Mouse (Mus musculus) ZHBTc4 (cell line): ENCODE measurements around the gene Tmem210.
A peak's percentile ranks its signal among the peaks of the same experiment; 100 is the strongest.

ENCODE experiments used
- DNase-seq: peaks from one replicate; pipeline ENCODE4 v3.0.0-alpha.2; 2011; ENCODE audit warnings: low read depth, low spot score

Gene Tmem210

GRCm38 (mm10) chr2:25293706-25294105 is 5.8 kb downstream of the Tmem210 start:
- no peak for DNase-seq

GRCm38 (mm10) chr2:25297093-25297492 is 9.1 kb downstream of the Tmem210 start:
- no peak for DNase-seq

GRCm38 (mm10) chr2:25298046-25298445 is 10.1 kb downstream of the Tmem210 start:
- DNase-seq = no peak

GRCm38 (mm10) chr2:25303452-25303851 is 15.5 kb downstream of the Tmem210 start:
- no peak for DNase-seq

GRCm38 (mm10) chr2:25303931-25304656 is 16.1 kb downstream of the Tmem210 start:
- no peak for DNase-seq

- peak; percentile 60 for DNase-seq
Measured at GRCm38 (mm10) chr2:25304657-25305541, 17.0 kb downstream of the Tmem210 start.

GRCm38 (mm10) chr2:25305587-25306359 is 17.8 kb downstream of the Tmem210 start:
- DNase-seq = no peak

GRCm38 (mm10) chr2:25310180-25310579 is 22.2 kb downstream of the Tmem210 start:
- no peak for DNase-seq

- DNase-seq = peak; percentile 45
Measured at GRCm38 (mm10) chr2:25310969-25311368, 23.0 kb downstream of the Tmem210 start.

- DNase-seq = peak; percentile 66
Measured at GRCm38 (mm10) chr2:25311491-25311891, 23.5 kb downstream of the Tmem210 start.

GRCm38 (mm10) chr2:25318119-25318966 is 30.4 kb downstream of the Tmem210 start:
- no peak for DNase-seq

- DNase-seq = peak; percentile 92
Measured at GRCm38 (mm10) chr2:25318971-25319773, 31.2 kb downstream of the Tmem210 start, which contains the start of gene Grin1. Grin1 (minus strand) TSS chr2:25319187.

- DNase-seq = no peak
Measured at GRCm38 (mm10) chr2:25320084-25320483, 32.1 kb downstream of the Tmem210 start.

GRCm38 (mm10) chr2:25326036-25326435 is 38.1 kb downstream of the Tmem210 start:
- no peak for DNase-seq

- peak; percentile 83 for DNase-seq
Measured at GRCm38 (mm10) chr2:25328440-25328839, 40.5 kb downstream of the Tmem210 start.

GRCm38 (mm10) chr2:25331470-25331869 is 43.5 kb downstream of the Tmem210 start:
- DNase-seq = peak; percentile 36

GRCm38 (mm10) chr2:25332286-25333160 is 44.6 kb downstream of the Tmem210 start, which contains the start of gene Man1b1:
Man1b1 (plus strand) TSS chr2:25332338.
- DNase-seq = peak; percentile 100

- DNase-seq = no peak
Measured at GRCm38 (mm10) chr2:25333569-25333968, 45.6 kb downstream of the Tmem210 start.

- DNase-seq = no peak
Measured at GRCm38 (mm10) chr2:25338303-25338702, 50.4 kb downstream of the Tmem210 start.
